Mouse (Mus musculus) lung, adult 10 weeks (tissue): Measurements from ENCODE around the gene Gm5105. TPM values are rescaled to one million over a fixed set of nuclear protein-coding genes. Genes with fewer than 3 reads are reported as not detected.

Experiments used
- polyA plus RNA-seq: library from polyadenylated mRNA; stranded (reverse); fragments of 350-450 nt; fragmentation: Illumina TruSeq; extraction: RNeasy Lipid Tissue Mini Kit (QIAGEN cat#74804); gene quantifications from one replicate; pipeline ENCODE4 v1.2.3, GENCODE M21; 2014; ENCODE audit warnings: low read depth, low replicate concordance; ENCODE audit not compliant: insufficient read depth

Gm5105 gene
- not detected for polyA plus RNA-seq

DNA sequence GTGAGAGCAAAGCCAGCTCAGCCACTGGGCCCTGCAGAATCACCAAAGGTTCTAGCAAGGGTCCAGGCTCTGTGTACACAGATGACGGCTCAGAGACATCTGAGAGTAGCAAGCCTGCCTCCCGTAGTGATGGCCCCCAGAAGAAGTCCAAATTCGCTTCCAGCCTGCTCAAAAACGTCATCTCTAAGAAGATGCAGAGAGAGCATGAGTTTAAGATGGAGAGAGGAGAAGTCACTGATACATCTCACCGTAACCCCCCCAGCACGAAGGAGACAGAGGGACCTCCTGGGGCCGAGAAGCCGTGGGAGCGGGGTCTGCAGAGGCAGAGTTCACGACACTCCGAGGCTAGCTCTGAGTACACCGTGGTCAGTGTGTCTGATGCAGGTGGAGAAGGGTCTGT is at the start of gene Gm5105:
TSS of gene Gm5105 (minus strand) at position 101 of the 400 bp plus-strand sequence.

DNA sequence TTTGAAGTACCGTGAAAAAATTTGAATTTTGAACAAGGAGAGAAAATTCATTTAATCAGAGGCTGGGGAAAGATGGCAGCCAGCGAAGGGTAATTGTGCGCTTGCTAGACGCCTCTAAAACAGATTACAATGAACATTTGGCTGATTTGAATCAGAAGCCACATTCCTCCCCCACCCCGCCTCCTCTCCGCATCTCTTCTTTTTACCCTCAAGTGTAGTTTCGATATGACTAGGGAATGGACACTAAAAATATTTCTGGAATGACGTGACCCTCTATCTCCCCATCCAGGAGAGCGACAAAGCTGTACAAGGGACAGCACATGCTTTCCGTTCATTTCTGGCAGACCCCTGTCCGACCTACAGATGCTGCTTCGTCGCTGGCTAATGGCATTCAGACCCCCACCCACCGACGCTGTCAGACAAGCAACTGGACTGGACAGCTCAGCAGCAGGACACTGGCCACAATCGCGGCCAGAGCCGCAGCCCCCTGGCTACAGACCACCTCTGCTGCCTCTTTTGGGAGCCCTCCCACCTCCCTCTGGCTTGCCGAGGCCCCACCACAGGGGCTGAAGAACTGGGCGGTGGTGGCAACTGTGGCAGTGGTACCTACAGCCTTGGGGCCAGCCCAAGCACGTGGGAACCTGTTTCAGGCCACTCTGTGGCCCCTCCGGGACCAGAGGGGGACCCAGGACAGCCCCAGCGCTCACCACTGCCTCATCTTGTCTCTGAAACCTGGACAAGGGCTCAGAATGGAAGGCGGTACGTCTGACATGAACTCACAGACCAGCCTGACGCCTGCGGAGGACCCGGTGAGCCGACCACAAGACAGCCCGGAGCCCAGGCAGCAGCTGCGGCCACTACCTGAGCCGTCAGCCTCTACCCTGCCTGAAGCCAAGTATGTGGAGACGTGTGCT is 2.2 kb downstream of the Gm5105 start, which contains the start of gene 1110002E22Rik:
TSS of gene 1110002E22Rik (plus strand) at position 321 of the 914 bp plus-strand sequence.

Other genes starting within 250 kb of the Gm5105 start
- 257 TPM for gene H2afz, start 202.9 kb downstream of the Gm5105 start, polyA plus RNA-seq
- 4.3 TPM for gene Dnajb14, start 199.7 kb downstream of the Gm5105 start, polyA plus RNA-seq
- 73.6 TPM for gene Lamtor3, start 148.9 kb downstream of the Gm5105 start, polyA plus RNA-seq
- gene Dapp1, start 85.8 kb downstream of the Gm5105 start, polyA plus RNA-seq: 7.6 TPM
- 0.15 TPM for gene 1110002E22Rik, start 2.3 kb downstream of the Gm5105 start, polyA plus RNA-seq
- gene Trmt10a, start 76.1 kb upstream of the Gm5105 start, polyA plus RNA-seq: 2.6 TPM
- gene Mttp, start 77.6 kb upstream of the Gm5105 start, polyA plus RNA-seq: 0.94 TPM
- gene 4930579F01Rik, start 126.4 kb upstream of the Gm5105 start, polyA plus RNA-seq: not detected
- 11.1 TPM for gene Adh7, start 150.4 kb upstream of the Gm5105 start, polyA plus RNA-seq
- 162 TPM for gene Adh1, start 193.6 kb upstream of the Gm5105 start, polyA plus RNA-seq
- gene Adh6a, start 245.9 kb upstream of the Gm5105 start, polyA plus RNA-seq: not detected